Mouse (Mus musculus) heart, adult 2 months (tissue): ENCODE measurements around the gene Cep170b. TPM values are rescaled to one million over a fixed set of nuclear protein-coding genes. Genes with fewer than 3 reads are reported as not detected.

Source experiments
- DNase-seq, 2 experiments: peaks; one replicate each; pipeline ENCODE4 v3.0.0; 2021
- H3K27ac ChIP-seq: fragments of 200-600 bp; 2 replicates; pipeline ENCODE4 v1.8.1; 2022
- H3K27me3 ChIP-seq: fragments of 200-500 bp; 2 replicates; pipeline ENCODE4 v1.6.1; 2012; ENCODE audit warnings: mild to moderate bottlenecking, low read length, inconsistent platforms, mixed read lengths; ENCODE audit not compliant: control insufficient read depth, insufficient read depth
- H3K36me3 ChIP-seq: fragments of 200-500 bp; 2 replicates; pipeline ENCODE4 v1.6.1; 2012; ENCODE audit warnings: low read length, inconsistent platforms; ENCODE audit not compliant: control insufficient read depth, insufficient read depth
- H3K4me1 ChIP-seq: fragments of 200-500 bp; 2 replicates; pipeline ENCODE4 v1.6.1; 2011; ENCODE audit warnings: low read length; ENCODE audit not compliant: control insufficient read depth, insufficient read depth
- H3K4me3 ChIP-seq: fragments of 200-600 bp; 2 replicates; pipeline ENCODE4 v1.8.1; 2022
- H3K79me2 ChIP-seq: fragments of 200-500 bp; replicated peaks from 2 replicates; pipeline ENCODE4 v1.6.1; 2012; ENCODE audit warnings: mild to moderate bottlenecking, inconsistent platforms, low read length, moderate library complexity, mixed read lengths; ENCODE audit not compliant: control insufficient read depth, insufficient read depth
- H3K9ac ChIP-seq: fragments of 200-500 bp; 2 replicates; pipeline ENCODE4 v1.6.1; 2012; ENCODE audit warnings: low read depth, mild to moderate bottlenecking, control low read depth, inconsistent platforms, low read length, mixed read lengths
- CTCF ChIP-seq: fragments of 200-600 bp; IDR thresholded peaks from 2 replicates; pipeline ENCODE4 v1.8.1; 2022; ENCODE audit warnings: antibody characterized with exemption, mild to moderate bottlenecking, moderate library complexity
- EP300 ChIP-seq: fragments of 200-500 bp; IDR thresholded peaks from 2 replicates; pipeline ENCODE4 v1.6.1; 2011; ENCODE audit warnings: low read depth, low read length, control low read depth; ENCODE audit not compliant: insufficient read depth
- POLR2A ChIP-seq: fragments of 200-500 bp; IDR thresholded peaks from 2 replicates; pipeline ENCODE4 v1.6.1; 2011; ENCODE audit warnings: mild to moderate bottlenecking, low read depth, low read length, control low read depth; ENCODE audit not compliant: insufficient read depth
- WGBS: fragments of 180-500 bp; shearing (Covaris S2); methylation state at CpG from one replicate; pipeline ENCODE4 v1.1.7; 2018; 5-methylcytosine and 5-hydroxymethylcytosine counted together
- intact Hi-C: fragments of 180-260 bp; cut with DNase I; formaldehyde crosslinking; loops from one replicate; pipeline ENCODE4 v1.15.1; 2025
- polyA plus RNA-seq: library from polyadenylated mRNA; depleted of rRNA; stranded (reverse); fragments of >200 nt; gene quantifications from 2 replicates; pipeline ENCODE4 v1.2.3, GENCODE M21; 2012
- total RNA-seq, 2 experiments: library from RNA; stranded (reverse); gene quantifications; 2 replicates each; pipeline ENCODE4 v1.2.3; 2021

Cep170b gene
- total and polyA plus RNA-seq, 3 experiments, result 10.7 to 11.5 (median 10.8) TPM

GRCm38 (mm10) chr12:112679027-112679996 is 40.9 kb upstream of the Cep170b start:
- H3K4me1 ChIP-seq, result peaks cover 7% of the 10 kb centered on the region
- 9% methylated on average over 73 of the region's 87 CpGs for WGBS
- H3K27ac ChIP-seq, result peak overlapping the region; percentile 83
- H3K4me3 ChIP-seq, result peak overlapping the region; percentile 80
- H3K9ac ChIP-seq, result peak overlapping the region; percentile 95
- H3K79me2 ChIP-seq, result no peaks in the 10 kb centered on the region
- H3K27me3 ChIP-seq, result no peaks in the 10 kb centered on the region
- DNase-seq, result peak in 1 of 2 experiments; percentile 36
- no peak for TF ChIP-seq POLR2A
- TF ChIP-seq CTCF, result no peak
- no peak for TF ChIP-seq EP300
- H3K36me3 ChIP-seq, result no peaks in the 10 kb centered on the region
- intact Hi-C loops, result no loop called here

GRCm38 (mm10) chr12:112683351-112683750 is 36.9 kb upstream of the Cep170b start:
- peaks cover 1% of the 10 kb centered on the region for H3K4me1 ChIP-seq
- H3K27ac ChIP-seq, result no peak overlapping the region
- no peak for DNase-seq
- TF ChIP-seq CTCF, result no peak
- TF ChIP-seq EP300, result no peak
- no peak for TF ChIP-seq POLR2A
- H3K79me2 ChIP-seq, result no peaks in the 10 kb centered on the region
- 58% methylated on average over 7 of the region's 7 CpGs for WGBS
- H3K27me3 ChIP-seq, result no peaks in the 10 kb centered on the region
- H3K9ac ChIP-seq, result no peak overlapping the region
- intact Hi-C loops, result no loop called here
- no peak overlapping the region for H3K4me3 ChIP-seq
- no peaks in the 10 kb centered on the region for H3K36me3 ChIP-seq

GRCm38 (mm10) chr12:112688458-112688857 is 31.8 kb upstream of the Cep170b start:
- no peaks in the 10 kb centered on the region for H3K27me3 ChIP-seq
- H3K27ac ChIP-seq, result no peak overlapping the region
- H3K4me3 ChIP-seq, result no peak overlapping the region
- intact Hi-C loops, result no loop called here
- 38% methylated on average over 15 of the region's 15 CpGs for WGBS
- DNase-seq, result peak in 1 of 2 experiments; percentile 40
- peaks cover 9% of the 10 kb centered on the region for H3K4me1 ChIP-seq
- H3K79me2 ChIP-seq, result no peaks in the 10 kb centered on the region
- no peak overlapping the region for H3K9ac ChIP-seq
- TF ChIP-seq EP300, result no peak
- no peak for TF ChIP-seq POLR2A
- no peak for TF ChIP-seq CTCF
- H3K36me3 ChIP-seq, result no peaks in the 10 kb centered on the region

GRCm38 (mm10) chr12:112693185-112694126 is 26.8 kb upstream of the Cep170b start:
- peak overlapping the region; percentile 67 for H3K4me3 ChIP-seq
- intact Hi-C loops, result loop anchor here (5.0 kb wide), 1 partner anchor 41 kb away; no protein-coding TSS in a partner anchor
- 2% methylated on average over 54 of the region's 54 CpGs for whole genome bisulfite sequencing
- peak overlapping the region; percentile 89 for H3K27ac ChIP-seq
- peaks cover 10% of the 10 kb centered on the region for H3K4me1 ChIP-seq
- TF ChIP-seq EP300 (peak; percentile 65; the same call in 1 of the 2 replicates), POLR2A (peak; percentile 98), CTCF (no peak)
- H3K79me2 ChIP-seq, result no peaks in the 10 kb centered on the region
- no peaks in the 10 kb centered on the region for H3K36me3 ChIP-seq
- H3K27me3 ChIP-seq, result no peaks in the 10 kb centered on the region
- H3K9ac ChIP-seq, result peak overlapping the region; percentile 91
- peak; percentile 96 to 97 for DNase-seq

- no peaks in the 10 kb centered on the region for H3K79me2 ChIP-seq
- 80% methylated on average over 10 of the region's 10 CpGs for WGBS
- H3K27ac ChIP-seq, result no peak overlapping the region; the same call in 1 of the 2 replicates
- intact Hi-C loops, result loop anchor here (5.0 kb wide), 1 partner anchor 42 kb away; no protein-coding TSS in a partner anchor
- H3K4me3 ChIP-seq, result peak overlapping the region; percentile 67; the same call in 1 of the 2 replicates
- no peaks in the 10 kb centered on the region for H3K36me3 ChIP-seq
- H3K9ac ChIP-seq, result no peak overlapping the region; the same call in 1 of the 2 replicates
- no peaks in the 10 kb centered on the region for H3K27me3 ChIP-seq
- H3K4me1 ChIP-seq, result peaks cover 10% of the 10 kb centered on the region
- DNase-seq, result no peak
- TF ChIP-seq EP300 (no peak), CTCF (no peak), POLR2A (no peak)
These were observed 26.2 kb upstream of the Cep170b start for GRCm38 (mm10) chr12:112694127-112694475.
